Mouse (Mus musculus): Measurements from ENCODE around the gene Tdrd9. TPM values are rescaled to one million over a fixed set of nuclear protein-coding genes. Genes with fewer than 3 reads are reported as not detected.

Gene Tdrd9
- polyA plus RNA-seq, 1 experiment from 2014 or later = 0.49 TPM

GRCm38 (mm10) chr12:112096733-112097117, 125.4 kb downstream of the Tdrd9 start:
- no peak for ATAC-seq (ENCODE audit: low FRiP score, low read depth)
- no peak overlapping the region for H3K27ac ChIP-seq (replicated peaks)
- H3K9me3 ChIP-seq = no peaks in the 10 kb centered on the region
- no peak overlapping the region for H3K4me2 ChIP-seq
- peaks cover 1% of the 10 kb centered on the region; the same call in 1 of the 2 replicates for H3K27me3 ChIP-seq
- H3K4me3 ChIP-seq = no peak overlapping the region
- H3K36me3 ChIP-seq = no peaks in the 10 kb centered on the region
- 76% methylated on average over 8 of the region's 8 CpGs for WGBS
- no peak overlapping the region for H3K9ac ChIP-seq
- H3K4me1 ChIP-seq (replicated peaks) = no peaks in the 10 kb centered on the region

DNA sequence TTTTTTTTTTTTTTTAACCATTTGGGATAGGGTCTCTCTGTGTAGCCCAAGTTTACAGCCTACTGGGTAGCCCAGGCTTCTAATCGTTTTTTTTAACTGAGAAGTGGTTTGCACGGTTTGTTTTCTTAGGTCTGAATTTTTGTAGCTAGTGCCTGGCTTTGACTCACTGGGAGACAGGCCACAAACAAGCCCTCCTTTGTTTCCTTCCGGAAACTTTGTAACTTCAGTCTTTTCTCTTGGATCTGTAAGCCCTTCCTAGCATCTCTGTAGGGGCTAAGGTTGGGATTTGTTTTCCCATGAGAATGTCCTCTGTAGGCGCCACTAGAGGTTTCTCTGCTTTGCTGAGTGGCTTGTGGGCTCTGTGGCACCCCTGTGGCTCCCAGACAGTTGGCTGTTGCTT, 128.7 kb downstream of the Tdrd9 start:
- Histone ChIP-seq H3K9me3 (no peaks in the 10 kb centered on the region), H3K36me3 (no peaks in the 10 kb centered on the region), H3K9ac (no peak overlapping the region), H3K27ac (replicated peaks) (no peak overlapping the region), H3K4me1 (replicated peaks) (no peaks in the 10 kb centered on the region), H3K4me3 (no peak overlapping the region), H3K27me3 (no peaks in the 10 kb centered on the region), H3K4me2 (no peak overlapping the region)
- WGBS = 53% methylated on average over 4 of the region's 4 CpGs
- no peak for ATAC-seq (ENCODE audit: low FRiP score, low read depth)

- Histone ChIP-seq H3K9me3 (no peaks in the 10 kb centered on the region), H3K36me3 (no peaks in the 10 kb centered on the region), H3K27ac (replicated peaks) (no peak overlapping the region), H3K9ac (no peak overlapping the region), H3K27me3 (no peaks in the 10 kb centered on the region), H3K4me2 (no peak overlapping the region), H3K4me3 (no peak overlapping the region), H3K4me1 (replicated peaks) (no peaks in the 10 kb centered on the region)
- ATAC-seq (ENCODE audit: low FRiP score, low read depth) = no peak
- WGBS = 63% methylated on average over 4 of the region's 4 CpGs
Observed at GRCm38 (mm10) chr12:112101045-112101444, 129.7 kb downstream of the Tdrd9 start.

DNA sequence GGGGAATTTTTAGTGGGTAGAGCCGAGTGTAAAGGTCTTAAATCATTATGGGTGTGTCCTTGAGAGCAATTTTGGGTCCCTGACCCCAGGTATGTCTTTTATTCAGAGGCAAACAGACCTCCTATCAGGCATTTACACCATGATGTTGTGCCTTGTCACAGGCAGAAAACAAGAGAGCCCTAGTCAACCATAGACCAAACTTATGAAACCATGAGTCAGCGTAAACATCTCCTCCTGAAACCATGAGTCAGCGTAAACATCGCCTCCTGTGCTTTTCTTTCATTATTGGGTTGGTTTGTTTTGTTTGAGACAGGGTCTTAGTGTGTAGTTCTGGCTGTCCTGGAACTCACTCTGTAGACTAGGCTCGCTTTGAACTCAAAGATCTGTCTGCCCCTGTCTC, 131.8 kb downstream of the Tdrd9 start:
- 91% methylated on average over 5 of the region's 5 CpGs for WGBS
- H3K9ac ChIP-seq = no peak overlapping the region
- H3K4me3 ChIP-seq = no peak overlapping the region
- no peaks in the 10 kb centered on the region; the same call in 1 of the 2 replicates for H3K4me1 ChIP-seq (replicated peaks)
- H3K27ac ChIP-seq (replicated peaks) = no peak overlapping the region
- H3K4me2 ChIP-seq = no peak overlapping the region
- ATAC-seq (ENCODE audit: low FRiP score, low read depth) = no peak
- peaks cover 13% of the 10 kb centered on the region; the same call in 1 of the 2 replicates for H3K27me3 ChIP-seq
- H3K36me3 ChIP-seq = no peaks in the 10 kb centered on the region
- no peaks in the 10 kb centered on the region for H3K9me3 ChIP-seq

DNA sequence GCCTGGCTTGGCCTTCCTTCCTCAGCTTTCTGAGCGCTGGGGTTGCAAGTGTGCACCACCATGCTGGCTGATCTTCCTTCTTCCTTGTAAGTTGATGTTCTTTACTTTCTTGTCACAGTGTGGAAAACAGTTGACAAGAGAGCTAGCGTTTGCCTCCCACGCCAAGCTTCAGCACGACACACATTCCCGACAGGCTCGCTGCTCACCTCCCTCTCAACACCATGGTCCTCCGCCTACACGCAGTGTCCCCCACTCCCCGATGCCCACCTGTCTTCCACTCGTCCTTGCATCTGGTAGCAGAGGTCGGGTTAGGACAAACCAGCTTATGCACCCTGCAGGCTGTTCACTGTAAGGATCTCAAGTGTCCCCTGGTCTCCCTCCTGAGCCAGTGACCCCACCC, 133.5 kb downstream of the Tdrd9 start:
- Histone ChIP-seq H3K4me1 (replicated peaks) (no peaks in the 10 kb centered on the region; the same call in 1 of the 2 replicates), H3K27me3 (peaks cover 13% of the 10 kb centered on the region; the same call in 1 of the 2 replicates), H3K9ac (no peak overlapping the region), H3K4me3 (no peak overlapping the region), H3K36me3 (no peaks in the 10 kb centered on the region), H3K27ac (replicated peaks) (no peak overlapping the region), H3K4me2 (no peak overlapping the region), H3K9me3 (no peaks in the 10 kb centered on the region)
- ATAC-seq (ENCODE audit: low FRiP score, low read depth) = no peak
- 93% methylated on average over 11 of the region's 11 CpGs for WGBS

DNA sequence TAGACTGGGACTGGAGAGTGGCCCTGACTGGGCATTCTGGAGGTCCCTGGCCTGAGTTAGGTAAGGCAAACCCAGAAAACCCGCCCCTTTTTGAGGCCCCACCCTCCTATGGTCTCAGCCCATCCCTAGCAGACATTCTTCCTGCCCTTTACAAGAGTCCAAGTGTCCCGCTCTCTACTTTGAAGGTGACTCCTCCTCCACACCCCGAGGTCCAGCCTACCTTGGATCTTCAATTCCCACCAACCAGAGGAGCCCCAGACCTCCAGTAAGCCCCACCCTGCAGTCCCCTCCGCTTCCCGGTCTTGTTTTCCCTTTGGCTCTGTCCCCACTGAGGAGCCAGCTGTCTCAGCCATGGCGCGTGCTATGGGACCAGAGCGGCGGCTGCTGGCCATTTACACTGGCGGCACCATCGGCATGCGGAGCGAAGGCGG, 135.2 kb downstream of the Tdrd9 start, which contains the start of gene Aspg:
Gene Aspg (plus strand): TSS at position 139 of the 431 bp plus-strand sequence.
- no peak within 1 kb of the TSS for H3K4me3 ChIP-seq
- H3K9ac ChIP-seq = no peak within 1 kb of the TSS
- WGBS = 6% methylated on average over 14 of the region's 14 CpGs
- H3K4me2 ChIP-seq = peak within 1 kb of the TSS; percentile 28
- no peaks in the 10 kb centered on the region; the same call in 1 of the 2 replicates for H3K4me1 ChIP-seq (replicated peaks)
- ATAC-seq (ENCODE audit: low FRiP score, low read depth) = no peak
- no peaks in the 10 kb centered on the region for H3K36me3 ChIP-seq
- no peak within 1 kb of the TSS for H3K27ac ChIP-seq (replicated peaks)
- H3K9me3 ChIP-seq = no peaks in the 10 kb centered on the region
- peaks cover 13% of the 10 kb centered on the region for H3K27me3 ChIP-seq

DNA sequence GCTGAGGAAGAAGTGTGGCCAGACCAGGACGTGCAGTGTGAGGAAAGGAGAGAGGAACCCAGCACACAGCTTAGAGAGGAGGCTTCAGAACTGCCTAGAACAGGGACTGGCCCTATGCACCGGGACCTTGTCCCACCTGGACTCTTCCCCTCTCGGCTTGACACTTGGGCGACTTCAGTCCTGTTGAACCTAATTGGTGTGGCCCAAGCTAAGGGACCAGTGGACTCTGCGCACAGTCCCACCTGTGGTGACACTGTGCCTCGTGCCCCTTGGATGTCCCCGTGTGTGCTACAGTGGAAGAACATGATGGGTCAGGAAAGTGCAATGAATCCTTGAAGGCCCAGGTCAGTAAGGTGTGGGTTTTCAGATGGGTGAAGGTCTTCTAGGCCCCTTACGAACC, 136.3 kb downstream of the Tdrd9 start:
- H3K27ac ChIP-seq (replicated peaks) = no peak overlapping the region
- no peaks in the 10 kb centered on the region for H3K36me3 ChIP-seq
- H3K4me1 ChIP-seq (replicated peaks) = no peaks in the 10 kb centered on the region; the same call in 1 of the 2 replicates
- ATAC-seq (ENCODE audit: low FRiP score, low read depth) = no peak
- H3K4me3 ChIP-seq = no peak overlapping the region
- WGBS = 87% methylated on average over 8 of the region's 8 CpGs
- H3K4me2 ChIP-seq = no peak overlapping the region
- no peaks in the 10 kb centered on the region for H3K9me3 ChIP-seq
- peaks cover 16% of the 10 kb centered on the region for H3K27me3 ChIP-seq
- no peak overlapping the region for H3K9ac ChIP-seq

DNA sequence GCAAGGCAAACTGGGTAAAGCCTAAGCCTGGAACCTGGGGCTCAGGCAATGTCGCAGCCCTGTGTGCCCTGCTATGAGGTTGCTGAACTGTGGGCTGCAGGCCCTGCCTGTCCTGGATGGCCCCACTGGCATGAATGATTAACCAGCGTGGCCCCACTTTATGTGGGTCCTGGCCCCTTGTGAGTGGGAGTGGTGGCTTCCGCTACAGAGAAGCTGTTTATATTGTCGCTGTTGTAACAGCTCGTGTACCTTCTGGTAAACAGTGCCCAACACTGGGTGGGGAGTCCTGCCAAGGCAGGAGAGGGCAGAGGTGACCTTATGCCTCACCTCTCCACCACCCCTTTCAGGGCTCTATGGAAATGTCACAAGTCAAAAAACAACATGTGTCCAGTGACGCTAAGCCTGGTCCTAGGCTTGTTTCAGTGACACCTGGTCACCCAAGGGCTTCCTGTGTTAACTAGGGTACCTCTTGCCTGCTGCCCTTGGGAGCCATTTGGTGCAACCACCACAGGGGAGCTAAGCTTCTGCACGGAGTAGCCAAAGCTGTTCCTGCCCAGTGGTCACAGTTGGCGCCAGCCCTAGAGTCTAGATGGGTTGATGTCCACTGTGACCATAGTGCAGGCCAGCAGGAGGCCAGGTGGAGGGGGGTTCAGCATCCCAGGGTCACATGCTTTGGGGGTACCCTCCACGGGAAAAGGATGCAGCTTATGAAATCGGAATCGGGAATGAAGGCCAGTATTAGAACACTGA, 137.5 kb downstream of the Tdrd9 start:
- H3K27me3 ChIP-seq = peaks cover 16% of the 10 kb centered on the region
- 84% methylated on average over 11 of the region's 11 CpGs for WGBS
- no peak for ATAC-seq (ENCODE audit: low FRiP score, low read depth)
- H3K4me3 ChIP-seq = no peak overlapping the region
- no peak overlapping the region for H3K9ac ChIP-seq
- no peaks in the 10 kb centered on the region for H3K36me3 ChIP-seq
- H3K9me3 ChIP-seq = no peaks in the 10 kb centered on the region
- no peak overlapping the region for H3K27ac ChIP-seq (replicated peaks)
- H3K4me2 ChIP-seq = no peak overlapping the region
- H3K4me1 ChIP-seq (replicated peaks) = no peaks in the 10 kb centered on the region; the same call in 1 of the 2 replicates

DNA sequence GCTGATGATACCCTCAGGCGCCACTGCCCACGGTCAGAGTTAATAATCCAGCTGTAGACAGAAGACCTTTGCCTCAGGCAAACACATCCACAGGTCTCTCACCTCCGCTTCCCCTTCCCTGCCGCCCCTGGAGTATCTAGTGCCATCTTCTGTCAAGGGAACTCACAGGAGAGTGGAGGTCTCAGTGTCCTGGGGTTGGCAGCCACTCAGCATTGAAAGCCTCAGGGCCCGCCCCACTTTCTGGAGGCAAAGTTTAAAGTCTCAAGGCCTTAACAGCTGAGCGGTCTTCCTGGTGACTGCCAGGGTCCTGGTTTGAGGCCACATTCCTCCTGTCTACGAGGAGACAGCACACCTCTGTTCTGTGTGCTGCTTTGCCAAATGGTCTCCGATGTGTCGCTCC, 138.3 kb downstream of the Tdrd9 start:
- Histone ChIP-seq H3K4me1 (replicated peaks) (no peaks in the 10 kb centered on the region; the same call in 1 of the 2 replicates), H3K36me3 (no peaks in the 10 kb centered on the region), H3K4me3 (no peak overlapping the region), H3K4me2 (no peak overlapping the region), H3K9ac (no peak overlapping the region), H3K9me3 (no peaks in the 10 kb centered on the region), H3K27ac (replicated peaks) (no peak overlapping the region), H3K27me3 (peaks cover 16% of the 10 kb centered on the region)
- WGBS = 90% methylated on average over 9 of the region's 9 CpGs
- ATAC-seq (ENCODE audit: low FRiP score, low read depth) = no peak

GRCm38 (mm10) chr12:112111323-112111722, 140.0 kb downstream of the Tdrd9 start:
- 92% methylated on average over 5 of the region's 5 CpGs for WGBS
- peaks cover 16% of the 10 kb centered on the region for H3K27me3 ChIP-seq
- H3K9me3 ChIP-seq = no peaks in the 10 kb centered on the region
- no peak overlapping the region for H3K4me2 ChIP-seq
- no peaks in the 10 kb centered on the region for H3K36me3 ChIP-seq
- H3K4me1 ChIP-seq (replicated peaks) = no peaks in the 10 kb centered on the region; the same call in 1 of the 2 replicates
- no peak for ATAC-seq (ENCODE audit: low FRiP score, low read depth)
- H3K9ac ChIP-seq = no peak overlapping the region
- no peak overlapping the region for H3K4me3 ChIP-seq
- no peak overlapping the region for H3K27ac ChIP-seq (replicated peaks)

DNA sequence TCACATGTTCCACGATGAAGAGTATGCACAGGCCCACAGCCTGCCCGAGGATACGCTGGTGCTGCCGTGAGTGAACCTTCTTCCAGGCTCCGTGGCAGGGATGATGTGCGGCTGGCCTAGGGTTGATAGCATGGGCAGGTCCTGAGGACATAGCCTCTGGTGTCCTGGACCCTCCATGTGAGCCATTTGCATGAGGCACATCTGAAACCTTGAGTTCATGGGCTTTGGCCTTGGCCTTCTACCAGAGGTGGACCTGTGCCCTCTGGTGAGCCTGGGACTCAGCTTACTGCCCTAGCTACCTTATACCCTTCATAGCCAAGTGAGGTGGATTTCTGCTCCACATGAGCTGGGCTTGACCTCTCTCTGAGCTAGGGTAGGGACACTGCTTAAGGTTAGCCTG, 140.9 kb downstream of the Tdrd9 start:
- Histone ChIP-seq H3K36me3 (no peaks in the 10 kb centered on the region), H3K4me3 (no peak overlapping the region), H3K27me3 (peaks cover 10% of the 10 kb centered on the region; the same call in 1 of the 2 replicates), H3K4me1 (replicated peaks) (no peaks in the 10 kb centered on the region), H3K9me3 (no peaks in the 10 kb centered on the region), H3K9ac (no peak overlapping the region), H3K4me2 (no peak overlapping the region), H3K27ac (replicated peaks) (no peak overlapping the region)
- ATAC-seq (ENCODE audit: low FRiP score, low read depth) = no peak
- WGBS = 92% methylated on average over 6 of the region's 6 CpGs

DNA sequence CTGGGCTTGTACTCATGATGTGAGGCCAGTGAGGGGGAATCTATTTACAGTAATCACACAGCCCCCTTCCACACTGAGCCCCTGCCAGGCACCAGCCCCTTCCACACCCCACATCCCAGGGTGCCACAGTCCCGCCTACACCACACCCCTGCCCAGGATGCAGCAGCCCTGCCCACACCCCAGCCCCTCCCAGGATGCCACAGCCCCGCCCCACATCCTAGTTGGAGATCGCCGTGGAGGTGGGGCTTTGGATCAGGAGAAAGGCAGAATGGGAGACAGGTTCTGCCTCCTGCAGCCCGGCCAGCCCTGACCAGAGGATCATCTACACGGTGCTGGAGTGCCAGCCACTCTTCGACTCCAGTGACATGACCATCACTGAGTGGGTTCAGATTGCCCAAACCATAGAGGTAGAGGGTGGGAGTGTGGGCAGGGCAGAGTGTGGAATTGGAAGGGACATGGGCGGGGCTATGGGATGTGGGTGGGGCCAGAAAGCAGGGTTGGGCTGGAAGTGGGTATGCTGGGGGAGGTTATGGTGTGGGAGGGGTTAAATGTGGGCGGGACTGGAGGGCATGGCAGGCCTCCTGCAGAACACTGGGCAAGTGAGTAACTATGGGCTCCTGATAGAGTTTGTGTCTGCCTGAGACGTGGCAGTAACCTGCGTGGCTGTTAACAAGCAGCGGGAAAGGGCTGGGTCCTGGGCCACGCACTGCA, 141.5 kb downstream of the Tdrd9 start:
- peak; percentile 31; the same call in 1 of the 2 replicates for ATAC-seq (ENCODE audit: low FRiP score, low read depth)
- WGBS = 25% methylated on average over 13 of the region's 13 CpGs
- peaks cover 6% of the 10 kb centered on the region; the same call in 1 of the 2 replicates for H3K27me3 ChIP-seq

More for the DNA sequence above, 141.5 kb downstream of the Tdrd9 start:
- Histone ChIP-seq H3K4me2 (no peak overlapping the region), H3K4me1 (replicated peaks) (no peaks in the 10 kb centered on the region), H3K9me3 (no peaks in the 10 kb centered on the region), H3K9ac (no peak overlapping the region), H3K36me3 (no peaks in the 10 kb centered on the region), H3K27ac (replicated peaks) (no peak overlapping the region), H3K4me3 (no peak overlapping the region)

All from hindbrain, embryonic 15.5 days (tissue).